Mouse (Mus musculus) CH12.LX (cell line): ENCODE data around the gene Ccdc162. TPM values are rescaled to one million over a fixed set of nuclear protein-coding genes. Genes with fewer than 3 reads are reported as not detected.

ENCODE experiments used
- DNase-seq: peaks from one replicate; pipeline ENCODE4 v3.0.0-alpha.2; 2013; ENCODE audit errors: extremely low read depth
- H3K27ac ChIP-seq: 2 replicates; pipeline ENCODE4 v1.5.1; 2012; ENCODE audit warnings: low read depth, mild to moderate bottlenecking, control low read depth, moderate library complexity; ENCODE audit not compliant: insufficient read depth
- H3K27me3 ChIP-seq: replicated peaks from 2 replicates; pipeline ENCODE3; 2012; ENCODE audit warnings: inconsistent platforms
- H3K36me3 ChIP-seq, 2 experiments: replicated peaks in 1 of 2; 2 replicates each; pipeline versions ENCODE3 to v1.6.1; 2012; ENCODE audit warnings: inconsistent platforms in 1 of 2, low read length in 1 of 2, mild to moderate bottlenecking in 1 of 2, mixed read lengths in 1 of 2, moderate library complexity in 1 of 2; ENCODE audit not compliant: control insufficient read depth in 1 of 2, insufficient read depth in 1 of 2
- H3K4me1 ChIP-seq, 2 experiments: 2 replicates each; pipeline ENCODE4 v1.6.1; 2012; ENCODE audit warnings: inconsistent platforms in 1 of 2, moderate library complexity in 1 of 2; ENCODE audit not compliant: insufficient read depth in 2 of 2, control insufficient read depth in 1 of 2
- H3K4me2 ChIP-seq: 2 replicates; pipeline ENCODE4 v1.6.1; 2012; ENCODE audit warnings: low read depth, mild to moderate bottlenecking, control low read depth; ENCODE audit not compliant: poor library complexity, insufficient read depth, severe bottlenecking
- H3K4me3 ChIP-seq, 3 experiments: fragments of 150-350 bp in 1 of 3; sonication (generic) in 1 of 3; replicated peaks in 1 of 3; 2 replicates each; pipeline versions ENCODE3 to v1.5.1; 2011 to 2012; ENCODE audit warnings: low read depth in 2 of 3, low read length in 2 of 3, mild to moderate bottlenecking in 2 of 3, moderate library complexity in 2 of 3, control low read depth in 1 of 3, improper control_type of control experiment in 1 of 3, inconsistent platforms in 1 of 3, mixed read lengths in 1 of 3; ENCODE audit not compliant: poor library complexity in 1 of 3
- H3K79me2 ChIP-seq: replicated peaks from 2 replicates; pipeline ENCODE4 v1.6.1; 2012; ENCODE audit warnings: mild to moderate bottlenecking, moderate library complexity; ENCODE audit not compliant: control insufficient read depth, poor library complexity, insufficient read depth, severe bottlenecking; ENCODE audit errors: extremely low read depth
- H3K9ac ChIP-seq: 2 replicates; pipeline ENCODE4 v1.6.1; 2012; ENCODE audit warnings: low read depth, mild to moderate bottlenecking, control low read depth, moderate library complexity; ENCODE audit not compliant: insufficient read depth
- H3K9me3 ChIP-seq: replicated peaks from 2 replicates; pipeline ENCODE3; 2012; ENCODE audit warnings: low read length, inconsistent platforms, mixed read lengths
- BHLHE40 ChIP-seq: IDR thresholded peaks from 2 replicates; pipeline ENCODE4 v1.6.1; 2011; ENCODE audit warnings: mild to moderate bottlenecking, low read depth, low read length, improper control_type of control experiment
- CHD1 ChIP-seq: IDR thresholded peaks from 2 replicates; pipeline ENCODE4 v1.6.1; 2012; ENCODE audit warnings: low read depth, low read length, improper control_type of control experiment, inconsistent platforms
- CTCF ChIP-seq, 2 experiments: IDR thresholded peaks in 1 of 2; conservative IDR thresholded peaks in 1 of 2; 2 replicates each; pipeline ENCODE4 v1.5.1; 2011 to 2012; ENCODE audit warnings: low read depth in 2 of 2, low read length in 2 of 2, improper control_type of control experiment in 1 of 2, inconsistent platforms in 1 of 2, mild to moderate bottlenecking in 1 of 2, moderate library complexity in 1 of 2
- E2F4 ChIP-seq: IDR thresholded peaks from 2 replicates; pipeline ENCODE4 v1.6.1; 2011; ENCODE audit warnings: low read depth, low read length, improper control_type of control experiment; ENCODE audit not compliant: insufficient replicate concordance
- ELF1 ChIP-seq: IDR thresholded peaks from 2 replicates; pipeline ENCODE4 v1.6.1; 2014; ENCODE audit warnings: low read depth, mild to moderate bottlenecking, inconsistent platforms, low read length, improper control_type of control experiment
- ETS1 ChIP-seq: conservative IDR thresholded peaks from 2 replicates; pipeline ENCODE4 v1.6.1; 2012; ENCODE audit warnings: low read depth, mild to moderate bottlenecking, inconsistent platforms, low read length, improper control_type of control experiment, moderate library complexity
- GABPA ChIP-seq: IDR thresholded peaks from 2 replicates; pipeline ENCODE4 v1.6.1; 2012; ENCODE audit warnings: low read depth, low read length, improper control_type of control experiment, inconsistent platforms; ENCODE audit not compliant: insufficient replicate concordance
- HCFC1 ChIP-seq: IDR thresholded peaks from 2 replicates; pipeline ENCODE4 v1.6.1; 2012; ENCODE audit warnings: low read depth, mild to moderate bottlenecking, inconsistent platforms, low read length, improper control_type of control experiment
- JUN ChIP-seq: IDR thresholded peaks from 2 replicates; pipeline ENCODE4 v1.6.1; 2011; ENCODE audit warnings: low read depth, mild to moderate bottlenecking, low read length, improper control_type of control experiment, moderate library complexity; ENCODE audit not compliant: insufficient read depth
- KAT2A ChIP-seq: IDR thresholded peaks from 2 replicates; pipeline ENCODE4 v1.6.1; 2012; ENCODE audit warnings: low read length, improper control_type of control experiment, inconsistent platforms; ENCODE audit not compliant: insufficient replicate concordance
- MAX ChIP-seq: IDR thresholded peaks from 2 replicates; pipeline ENCODE4 v1.6.1; 2011; ENCODE audit warnings: low read length, improper control_type of control experiment
- MAZ ChIP-seq: IDR thresholded peaks from 2 replicates; pipeline ENCODE4 v1.6.1; 2012; ENCODE audit warnings: low read depth, mild to moderate bottlenecking, inconsistent platforms, low read length, improper control_type of control experiment, moderate library complexity
- MEF2A ChIP-seq: IDR thresholded peaks from 2 replicates; pipeline ENCODE4 v1.6.1; 2014; ENCODE audit warnings: low read depth, mild to moderate bottlenecking, inconsistent platforms, low read length, improper control_type of control experiment, borderline replicate concordance
- MYC ChIP-seq: IDR thresholded peaks from 2 replicates; pipeline ENCODE4 v1.6.1; 2011; ENCODE audit warnings: low read depth, mild to moderate bottlenecking, improper control_type of control experiment, low read length
- NRF1 ChIP-seq: IDR thresholded peaks from 2 replicates; pipeline ENCODE4 v1.6.1; 2014; ENCODE audit warnings: low read depth, mild to moderate bottlenecking, inconsistent platforms, low read length, improper control_type of control experiment, moderate library complexity
- PAX5 ChIP-seq: IDR thresholded peaks from 2 replicates; pipeline ENCODE4 v1.6.1; 2012; ENCODE audit warnings: low read length, inconsistent platforms, mixed read lengths
- POLR2AphosphoS2 ChIP-seq: IDR thresholded peaks from 2 replicates; pipeline ENCODE4 v1.6.1; 2011; ENCODE audit warnings: low read depth, low read length, improper control_type of control experiment
- RAD21 ChIP-seq: IDR thresholded peaks from 2 replicates; pipeline ENCODE4 v1.6.1; 2011; ENCODE audit warnings: low read depth, mild to moderate bottlenecking, low read length, improper control_type of control experiment, moderate library complexity
- SMC3 ChIP-seq: IDR thresholded peaks from 2 replicates; pipeline ENCODE4 v1.6.1; 2011; ENCODE audit warnings: low read depth, low read length, improper control_type of control experiment
- TBP ChIP-seq: conservative IDR thresholded peaks from 2 replicates; pipeline ENCODE4 v1.6.1; 2011; ENCODE audit warnings: low read depth, low read length, improper control_type of control experiment
- USF1 ChIP-seq: IDR thresholded peaks from 2 replicates; pipeline ENCODE4 v1.6.1; 2014; ENCODE audit warnings: low read depth, mild to moderate bottlenecking, inconsistent platforms, low read length, improper control_type of control experiment
- dilution Hi-C: fragments of 300-500 bp; cut with MboI; formaldehyde crosslinking; loops from 2 replicates; pipeline ENCODE4 v1.14.3; 2020; ENCODE audit warnings: low sequenced_read_pairs; ENCODE audit not compliant: extremely low pct_unique_long_range_greater_than_20kb, extremely low pct_ligation_motif_present
- in situ Hi-C: fragments of 300-500 bp; cut with MboI; formaldehyde crosslinking; loops from 3 replicates; pipeline ENCODE4 v1.14.3; 2019; ENCODE audit warnings: low sequenced_read_pairs, low pct_ligation_motif_present, low pct_unique_long_range_greater_than_20kb, mixed read lengths
- polyA plus RNA-seq: library from polyadenylated mRNA; unstranded; fragments of >175 nt; gene quantifications from 2 replicates; pipeline ENCODE4 v1.2.1, GENCODE M21; 2012; ENCODE audit warnings: low read depth; ENCODE audit not compliant: insufficient read length
- total RNA-seq, 2 experiments: library from RNA; depleted of rRNA; stranded (reverse); fragments of 300-350 nt in 1 of 2; fragments of >200 nt in 1 of 2; gene quantifications; 2 replicates each; pipeline ENCODE4 v1.2.3; 2012 to 2014

Gene Ccdc162
- total and polyA plus RNA-seq, 3 experiments = 0.64 to 1.3 (median 1.3) TPM

- Histone ChIP-seq H3K79me2 (no peaks in the 10 kb centered on the region), H3K9ac (no peak overlapping the region), H3K4me2 (no peak overlapping the region), H3K4me3 (no peak overlapping the region), H3K9me3 (no peaks in the 10 kb centered on the region), H3K4me1 (peaks cover 0 to 13% of the 10 kb centered on the region in 2 experiments; a peak in 2 of 4 replicates), H3K27ac (no peak overlapping the region), H3K27me3 (no peaks in the 10 kb centered on the region), H3K36me3 (no peaks in the 10 kb centered on the region)
- in situ Hi-C loops (loop anchor here (25.0 kb wide), 1 partner anchor 303 kb away; the partner anchor contains the start of gene Armc2), dilution Hi-C loops (no loop called here)
- TF ChIP-seq KAT2A = no peak
- TF ChIP-seq ELF1 = no peak
- no peak for TF ChIP-seq MEF2A
- no peak for TF ChIP-seq PAX5
- TF ChIP-seq SMC3 = no peak
- TF ChIP-seq USF1 = no peak
- TF ChIP-seq TBP = no peak
- no peak for TF ChIP-seq MYC
- no peak for DNase-seq
These were observed 7.1 kb downstream of the Ccdc162 start for GRCm38 (mm10) chr10:41709341-41709740.

- Histone ChIP-seq H3K36me3 (no peaks in the 10 kb centered on the region), H3K4me2 (no peak overlapping the region), H3K9ac (no peak overlapping the region), H3K27ac (no peak overlapping the region), H3K4me1 (no peaks in the 10 kb centered on the region), H3K79me2 (no peaks in the 10 kb centered on the region), H3K4me3 (no peak overlapping the region), H3K27me3 (no peaks in the 10 kb centered on the region), H3K9me3 (no peaks in the 10 kb centered on the region)
- no peak for DNase-seq
- in situ Hi-C loops (loop anchor here (10.0 to 25.0 kb wide), 3 partner anchors 287 to 595 kb away; partner anchors contain the start of gene Armc2), dilution Hi-C loops (no loop called here)
- no peak for TF ChIP-seq JUN
- no peak for TF ChIP-seq CHD1
- TF ChIP-seq NRF1 = no peak
- no peak for TF ChIP-seq POLR2AphosphoS2
- TF ChIP-seq USF1 = no peak
- no peak for TF ChIP-seq BHLHE40
- TF ChIP-seq ETS1 = no peak
- TF ChIP-seq MAZ = no peak
- TF ChIP-seq E2F4 = no peak
- TF ChIP-seq CTCF (conservative IDR thresholded peaks at IDR 0.05 in 1 of 2, IDR thresholded peaks at IDR 0.05 in 1 of 2; ENCODE audit: low read depth in 2 of 2, low read length in 2 of 2) = no peak
- no peak for TF ChIP-seq HCFC1
- no peak for TF ChIP-seq MYC
- no peak for TF ChIP-seq RAD21
- no peak for TF ChIP-seq GABPA
- no peak for TF ChIP-seq TBP
- no peak for TF ChIP-seq MAX
- TF ChIP-seq ELF1 = no peak
- TF ChIP-seq PAX5 = no peak
These were observed 16.8 kb downstream of the Ccdc162 start for GRCm38 (mm10) chr10:41699669-41700068.
